In the genomic region with DNA sequence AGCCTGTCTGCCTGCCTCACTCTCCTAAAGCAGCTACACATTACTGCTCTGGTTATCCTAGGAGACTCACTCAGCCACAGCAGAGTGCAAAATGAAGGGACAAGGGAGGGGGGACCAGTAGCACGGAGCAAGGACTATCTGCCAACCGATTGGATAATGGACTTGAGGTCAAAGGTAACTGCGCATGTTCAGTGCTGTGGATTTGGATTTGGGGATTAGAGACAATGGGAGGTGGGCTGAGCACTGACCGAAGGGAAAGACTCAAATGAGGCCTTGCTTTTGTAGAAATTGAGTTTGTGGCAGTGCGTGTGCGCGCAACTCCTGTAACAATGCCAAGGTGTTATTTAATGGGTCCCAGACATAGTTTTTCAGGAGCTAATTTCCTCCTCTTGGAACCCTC, we compare ENCODE assay signal across 25 mouse cellular contexts. TPM values are rescaled to one million over a fixed set of nuclear protein-coding genes. Genes with fewer than 3 reads are reported as not detected.
DNase-seq lines count a peak whose midpoint lies in the region; ATAC-seq and TF ChIP-seq lines count a peak whose summit lies in the region.
"Had no signal": no experiment of that assay in that cellular context is flagged by ENCODE, and none has a peak within 500 bp of the region (broad histone marks: within the 10 kb centered on the region; RNA-seq: fewer than 3 reads in every experiment).

No protein-coding gene starts in this region.

- no peak overlapping the region for H3K9ac ChIP-seq in intestine, embryonic 15.5 days
- H3K9ac ChIP-seq: embryonic facial prominence, embryonic 12.5 days; forebrain, embryonic 13.5 days; forebrain, embryonic 15.5 days; forebrain, postnatal 0 days had no signal

- peak; percentile 82 for DNase-seq in heart, adult 11 months
- DNase-seq in heart, adult 18-20 months, result no peak
- DNase-seq in R1 (ENCODE audit: low read depth, low spot score), result peak; percentile 91
- DNase-seq: adrenal gland, adult 8-10 months; adrenal gland, postnatal 14 days; adrenal gland, postnatal 36 days; B cell, adult 2 months; cerebellum, adult 11-12 months; cerebellum, adult 2 months; cerebellum, adult 9-10 months; cerebellum, postnatal 10 days; cerebellum, postnatal 25 days; forebrain, postnatal 0 days had no signal

- H3K4me1 ChIP-seq in E14TG2a.4 (replicated peaks; ENCODE audit: low read depth, low read length), result peaks cover 75% of the 10 kb centered on the region
- H3K4me1 ChIP-seq in intestine, embryonic 15.5 days (replicated peaks), result no peaks in the 10 kb centered on the region
- H3K4me1 ChIP-seq: forebrain, embryonic 15.5 days had no signal

- ATAC-seq in inflammation-experienced regulatory T-cells, adult 6 months, result no peak
- ATAC-seq in intestine, embryonic 15.5 days, result no peak
- ATAC-seq: activated CD4-positive, CD25-positive, alpha-beta regulatory T cell, adult 4 months; CD4-positive, CD25-positive, alpha-beta regulatory T cell, adult 4 months; forebrain, embryonic 13.5 days; forebrain, embryonic 15.5 days; forebrain, postnatal 0 days; Patski had no signal

- peaks cover 29% of the 10 kb centered on the region for H3K27me3 ChIP-seq in E14TG2a.4 (ENCODE audit: insufficient read depth, low read length)
- H3K27me3 ChIP-seq in intestine, embryonic 15.5 days (replicated peaks), result peaks cover 8% of the 10 kb centered on the region; the same call in 1 of the 2 replicates
- H3K27me3 ChIP-seq: CH12.LX had no signal

- H3K4me3 ChIP-seq in E14TG2a.4 (replicated peaks; ENCODE audit: low read length), result peak overlapping the region; percentile 10; the same call in 1 of the 2 replicates
- no peak overlapping the region for H3K4me3 ChIP-seq in intestine, embryonic 15.5 days (replicated peaks)
- H3K4me3 ChIP-seq: embryonic facial prominence, embryonic 10.5 days; embryonic facial prominence, embryonic 12.5 days; forebrain, embryonic 13.5 days; forebrain, embryonic 15.5 days had no signal

- H3K27ac ChIP-seq in intestine, embryonic 15.5 days, result no peak overlapping the region
- H3K27ac ChIP-seq: embryonic facial prominence, embryonic 10.5 days; embryonic facial prominence, embryonic 12.5 days; forebrain, embryonic 13.5 days; forebrain, embryonic 15.5 days had no signal

- H3K9me3 ChIP-seq in E14TG2a.4 (ENCODE audit: low read length), result no peaks in the 10 kb centered on the region
- no peaks in the 10 kb centered on the region for H3K9me3 ChIP-seq in intestine, embryonic 15.5 days
- H3K9me3 ChIP-seq: embryonic facial prominence, embryonic 10.5 days; embryonic facial prominence, embryonic 12.5 days; forebrain, embryonic 13.5 days; forebrain, embryonic 15.5 days had no signal

- no peak overlapping the region for H3K4me2 ChIP-seq in intestine, embryonic 15.5 days (replicated peaks)
- H3K4me2 ChIP-seq: embryonic facial prominence, embryonic 12.5 days; forebrain, embryonic 13.5 days; forebrain, embryonic 15.5 days had no signal

- TF ChIP-seq CTCF in E14TG2a.4 (conservative IDR thresholded peaks at IDR 0.05; ENCODE audit: low read length), result no peak

- no peaks in the 10 kb centered on the region for H3K36me3 ChIP-seq in E14TG2a.4 (ENCODE audit: insufficient read depth, low read length)
- no peaks in the 10 kb centered on the region for H3K36me3 ChIP-seq in intestine, embryonic 15.5 days
- H3K36me3 ChIP-seq: embryonic facial prominence, embryonic 10.5 days; embryonic facial prominence, embryonic 12.5 days; forebrain, embryonic 15.5 days; G1E had no signal

- 92% methylated on average over 7 of the region's 7 CpGs for WGBS in intestine, embryonic 15.5 days

RNA-seq across cellular contexts. Expression of a gene that starts 16.4 kb away (rescaled TPM):
- 1 to 10 TPM; 4.3 to 5.2 TPM for total RNA-seq in heart, adult 18-20 months (2021)
- 10 to 100 TPM in 1 of 3 experiments, 1 to 10 TPM in 2; 4.5 to 10.9 (median 4.7) TPM for polyA plus RNA-seq in inflammation-experienced regulatory T-cells, adult 6 months (2017; shearing (Covaris generic))
- 17.2 and 19.6 TPM in 2 replicates for polyA plus RNA-seq in intestine, embryonic 15.5 days (2015; fragmentation: Nextera tagmentation; extraction: Ambion mirVana)

Comparison
In these comparisons a context has a peak if more than half of its experiments do, and no peak if none do; other contexts are left out.
1. DNase-seq: peak in heart, adult 11 months (single experiment) and R1 (single experiment); none in heart, adult 18-20 months (0 of 2).